8 mouse cellular contexts compared by ENCODE assay signal in genomic region chr1:181841864-181842672, GRCm38 (mm10). TPM values are rescaled to one million over a fixed set of nuclear protein-coding genes. Genes with fewer than 3 reads are reported as not detected.
DNase-seq lines count a peak whose midpoint lies in the region; ATAC-seq lines count a peak whose summit lies in the region.

No protein-coding gene starts in this region.

- intact Hi-C loops in gastrocnemius, postnatal 14 days (cut with DNase I; ENCODE audit: low total_unique reads): no loop called here
- intact Hi-C loops in left cerebral cortex, postnatal 10 days (cut with DNase I): no loop called here

- DNase-seq in adrenal gland, adult 18-20 months (ENCODE audit: low spot score in 2 of 2): peak; percentile 96
- DNase-seq in embryo, embryonic 10.5 days (ENCODE audit: low spot score): peak; percentile 96
- DNase-seq in gastrocnemius, postnatal 14 days: peak; percentile 98
- peak; percentile 93 to 97 for DNase-seq in left cerebral cortex, postnatal 10 days (ENCODE audit: extremely low spot score in 1 of 2, low spot score in 2 of 2)
- peak; percentile 96 to 97 for DNase-seq in right cerebral cortex, postnatal 10 days (ENCODE audit: low spot score in 2 of 2)
- DNase-seq in urinary bladder, postnatal 14 days (ENCODE audit: low spot score): peak; percentile 97

- peak; percentile 82 for ATAC-seq in inflammation-experienced regulatory T-cells, adult 6 months
- peak; percentile 85 for ATAC-seq in megakaryocyte progenitor cell, adult 5-6 weeks (replicated peaks; ENCODE audit: poor library complexity)

RNA-seq across cellular contexts. Expression of gene Lbr, which starts 0.8 kb away (rescaled TPM):
- total RNA-seq in adrenal gland, adult 18-20 months (2021): 10 to 100 TPM; 15.6 to 17.9 TPM
- 10 to 100 TPM; 24.6 to 26.8 TPM for total RNA-seq in gastrocnemius, postnatal 14 days (2021)
- 100 to 1,000 TPM; 309 to 585 (median 335) TPM for polyA plus RNA-seq in inflammation-experienced regulatory T-cells, adult 6 months (2017; shearing (Covaris generic))
- 10 to 100 TPM; 12.1 to 14.0 TPM for total RNA-seq in left cerebral cortex, postnatal 10 days (2021)
- 243 and 247 TPM in 2 replicates for total RNA-seq in megakaryocyte progenitor cell, adult 5-6 weeks (2015)
- total RNA-seq in megakaryocyte progenitor cell, adult 5-6 weeks (2017): 206 and 228 TPM in 2 replicates

Comparison
In these comparisons a context has a peak if more than half of its experiments do, and no peak if none do; other contexts are left out.
1. Peak in every context shown above with its lines: DNase-seq and ATAC-seq.
2. RNA of gene Lbr, which starts 0.8 kb away (total RNA-seq): 206 to 247 TPM in megakaryocyte progenitor cell, adult 5-6 weeks; 24.6 to 26.8 TPM in gastrocnemius, postnatal 14 days, 15.6 to 17.9 TPM in adrenal gland, adult 18-20 months and 12.1 to 14.0 TPM in left cerebral cortex, postnatal 10 days; every median in the first group is over 4 times any median in the second.